Mouse (Mus musculus) embryonic facial prominence, embryonic 13.5 days (tissue): ENCODE measurements at regions not wholly inside any gene's neighbourhood (a gene's known extent, or its start where the extent isn't known, plus 50 kb on each side); places are given as distances from the start of the nearest gene placed in this dataset.
"Not testable (repeated sequence)": the region's sequence is repeated elsewhere in the genome, so short reads cannot be mapped to it uniquely, and the experiment has no call there.

Experiments used
- ATAC-seq: fragments of 200-750 bp; cut with Nextera tagmentation; 2 replicates; pipeline ENCODE4 v1.8.0; 2017; ENCODE audit warnings: low read depth; ENCODE audit not compliant: insufficient number of reproducible peaks, insufficient read depth, low FRiP score, low TSS enrichment
- H3K27ac ChIP-seq: fragments of 300-500 bp; sonication (generic); 2 replicates; pipeline ENCODE4 v1.5.1; 2015; ENCODE audit warnings: moderate library complexity, mild to moderate bottlenecking, inconsistent platforms
- H3K27me3 ChIP-seq: fragments of 300-500 bp; sonication (generic); 2 replicates; pipeline ENCODE4 v1.6.1; 2015; ENCODE audit warnings: mild to moderate bottlenecking, inconsistent platforms
- H3K36me3 ChIP-seq: fragments of 300-500 bp; sonication (generic); 2 replicates; pipeline ENCODE4 v1.6.1; 2015; ENCODE audit warnings: mild to moderate bottlenecking, inconsistent platforms
- H3K4me1 ChIP-seq: fragments of 300-500 bp; sonication (generic); 2 replicates; pipeline ENCODE4 v1.6.1; 2015; ENCODE audit warnings: inconsistent platforms
- H3K4me2 ChIP-seq: fragments of 300-500 bp; sonication (generic); 2 replicates; pipeline ENCODE4 v1.6.1; 2015; ENCODE audit warnings: moderate library complexity, mild to moderate bottlenecking, inconsistent platforms
- H3K4me3 ChIP-seq: fragments of 300-500 bp; sonication (generic); 2 replicates; pipeline ENCODE4 v1.5.1; 2015; ENCODE audit warnings: mild to moderate bottlenecking, inconsistent platforms
- H3K9ac ChIP-seq: fragments of 300-500 bp; sonication (generic); 2 replicates; pipeline ENCODE4 v1.6.1; 2015; ENCODE audit warnings: mild to moderate bottlenecking, inconsistent platforms
- H3K9me3 ChIP-seq: fragments of 300-500 bp; sonication (generic); 2 replicates; pipeline ENCODE4 v1.6.1; 2016; ENCODE audit warnings: inconsistent platforms
- WGBS: fragments of 180-500 bp; shearing (Covaris S2); methylation state at CpG from one replicate; pipeline ENCODE4 v1.1.7; 2015; ENCODE audit warnings: mixed read lengths; 5-methylcytosine and 5-hydroxymethylcytosine counted together

DNA sequence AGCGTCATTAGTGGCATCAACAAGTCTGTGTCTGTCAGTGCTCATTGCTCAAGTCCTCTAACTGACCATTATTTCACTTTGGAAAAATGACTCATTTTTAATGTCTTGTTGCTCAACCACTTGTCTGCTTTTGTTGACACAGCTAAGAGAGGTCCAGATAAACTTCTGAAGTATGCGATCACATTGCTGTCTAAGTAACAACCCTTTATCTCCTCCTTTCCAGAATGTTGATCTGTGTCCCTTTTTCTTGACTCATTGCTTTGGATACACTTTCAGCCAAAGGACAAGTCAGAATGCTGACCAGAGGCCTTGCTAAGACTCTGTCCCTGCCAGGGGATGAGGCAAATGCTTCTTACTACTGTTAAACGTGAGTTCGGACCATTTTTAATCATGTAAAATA lies 407.2 kb upstream of the Zfp507 start:
- H3K9ac ChIP-seq = no peak overlapping the region
- ATAC-seq = no peak
- H3K9me3 ChIP-seq = no peaks in the 10 kb centered on the region
- no peak overlapping the region for H3K4me2 ChIP-seq
- H3K4me1 ChIP-seq = no peaks in the 10 kb centered on the region
- WGBS = 91% methylated on average over 4 of the region's 4 CpGs
- H3K27me3 ChIP-seq = no peaks in the 10 kb centered on the region
- H3K27ac ChIP-seq = no peak overlapping the region
- no peak overlapping the region for H3K4me3 ChIP-seq
- H3K36me3 ChIP-seq = no peaks in the 10 kb centered on the region

DNA sequence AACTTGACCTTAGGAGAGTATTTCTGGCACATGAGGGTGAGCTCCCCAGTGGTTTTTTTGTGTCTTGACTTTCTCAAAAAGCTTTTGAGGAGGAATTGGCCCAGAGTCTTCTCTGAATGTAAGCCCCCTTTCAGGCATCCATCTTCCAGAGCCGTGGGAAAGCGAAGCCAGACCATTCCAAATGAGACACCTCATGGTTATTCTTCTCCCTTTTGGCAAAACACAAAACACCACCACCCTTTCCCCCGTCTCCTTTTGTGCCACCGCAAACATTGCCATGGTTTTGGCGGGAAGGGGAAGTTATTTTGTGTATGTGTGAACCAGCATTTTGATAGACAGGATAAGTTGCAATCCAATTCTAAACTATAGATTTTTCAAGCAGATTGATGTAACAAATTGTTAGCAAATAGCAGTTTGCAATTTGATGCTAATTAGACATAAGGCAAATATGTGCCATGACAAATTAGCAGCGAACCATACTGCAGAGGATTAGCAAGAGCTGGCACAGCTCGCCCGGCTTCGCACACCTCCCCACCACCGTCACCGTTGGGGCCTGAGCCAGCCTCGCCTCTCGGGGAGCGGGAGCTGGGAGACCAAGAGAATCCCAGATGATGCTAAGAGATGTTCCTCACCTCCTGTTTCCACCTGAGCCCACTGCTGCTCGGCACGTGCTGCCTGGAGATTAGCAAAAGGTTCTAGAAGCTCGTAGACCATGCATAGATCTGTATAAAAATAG lies 404.9 kb upstream of the Zfp507 start:
- Histone ChIP-seq H3K27ac (no peak overlapping the region), H3K4me3 (no peak overlapping the region), H3K4me2 (no peak overlapping the region), H3K4me1 (no peaks in the 10 kb centered on the region), H3K9me3 (no peaks in the 10 kb centered on the region), H3K36me3 (no peaks in the 10 kb centered on the region), H3K9ac (no peak overlapping the region), H3K27me3 (no peaks in the 10 kb centered on the region)
- 82% methylated on average over 17 of the region's 17 CpGs for WGBS
- no peak for ATAC-seq

- WGBS = 90% methylated on average over 16 of the region's 16 CpGs
These were observed 395.4 kb upstream of the Zfp507 start for GRCm38 (mm10) chr7:36198091-36198700.

DNA sequence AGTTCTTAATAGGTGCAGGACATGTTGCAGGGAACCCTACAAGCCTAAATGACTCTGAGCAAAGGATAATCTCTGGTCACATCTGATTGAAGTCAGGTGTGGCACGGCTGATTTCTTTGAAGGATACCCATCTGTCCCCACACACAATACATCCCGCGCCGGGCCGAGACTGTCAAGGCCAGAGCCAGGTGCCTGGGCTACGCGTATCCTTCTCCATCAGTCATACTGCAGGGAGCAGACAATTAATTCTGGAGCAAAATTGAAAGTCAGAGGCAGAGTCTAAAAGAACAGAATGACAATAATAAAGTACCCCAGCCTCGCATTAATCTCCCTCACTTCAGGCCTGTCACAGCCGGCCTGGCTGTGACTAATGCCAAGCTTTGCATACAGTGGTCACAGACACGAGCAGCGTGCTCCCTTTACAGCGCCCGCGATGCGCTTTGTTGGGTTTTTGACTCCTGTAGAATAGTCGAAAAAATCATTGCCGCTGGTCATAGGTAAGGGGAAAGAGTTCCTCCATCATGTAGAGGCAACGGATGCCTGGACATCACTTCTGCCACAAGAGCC lies 393.4 kb upstream of the Zfp507 start:
- Histone ChIP-seq H3K27ac (no peak overlapping the region), H3K36me3 (no peaks in the 10 kb centered on the region), H3K27me3 (no peaks in the 10 kb centered on the region), H3K4me1 (no peaks in the 10 kb centered on the region), H3K4me3 (no peak overlapping the region), H3K9me3 (no peaks in the 10 kb centered on the region), H3K9ac (no peak overlapping the region), H3K4me2 (no peak overlapping the region)
- 87% methylated on average over 18 of the region's 18 CpGs for WGBS
- no peak for ATAC-seq

More at GRCm38 (mm10) chr7:36198091-36198700, 395.4 kb upstream of the Zfp507 start:
- Histone ChIP-seq H3K9ac (no peak overlapping the region), H3K27me3 (no peaks in the 10 kb centered on the region), H3K4me2 (no peak overlapping the region), H3K9me3 (no peaks in the 10 kb centered on the region), H3K27ac (no peak overlapping the region), H3K4me1 (no peaks in the 10 kb centered on the region), H3K4me3 (no peak overlapping the region), H3K36me3 (no peaks in the 10 kb centered on the region)
- ATAC-seq = no peak

DNA sequence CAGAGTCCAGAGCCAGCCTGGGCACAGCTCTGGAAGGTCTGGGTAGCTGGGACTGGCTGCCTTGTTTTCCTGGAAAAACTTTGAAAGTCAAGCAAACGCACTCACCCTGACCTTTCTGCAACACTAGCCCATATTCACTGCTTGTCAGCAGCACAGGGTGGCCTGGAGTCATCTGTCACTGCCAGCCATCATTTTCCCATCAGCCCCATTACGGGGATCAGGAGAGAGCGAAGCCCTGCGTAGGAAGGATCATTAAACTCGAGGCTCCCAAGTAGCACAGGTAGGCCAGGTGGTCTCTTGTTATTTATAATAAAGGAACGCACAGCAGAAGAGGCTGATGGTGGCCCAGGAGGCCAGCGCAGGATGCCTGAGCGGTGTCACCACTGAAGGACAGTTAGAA lies 389.8 kb upstream of the Zfp507 start:
- Histone ChIP-seq H3K27ac (no peak overlapping the region), H3K27me3 (no peaks in the 10 kb centered on the region), H3K36me3 (no peaks in the 10 kb centered on the region), H3K9me3 (no peaks in the 10 kb centered on the region), H3K4me3 (no peak overlapping the region), H3K4me1 (no peaks in the 10 kb centered on the region), H3K9ac (no peak overlapping the region), H3K4me2 (no peak overlapping the region)
- no peak for ATAC-seq
- 71% methylated on average over 8 of the region's 8 CpGs for WGBS

DNA sequence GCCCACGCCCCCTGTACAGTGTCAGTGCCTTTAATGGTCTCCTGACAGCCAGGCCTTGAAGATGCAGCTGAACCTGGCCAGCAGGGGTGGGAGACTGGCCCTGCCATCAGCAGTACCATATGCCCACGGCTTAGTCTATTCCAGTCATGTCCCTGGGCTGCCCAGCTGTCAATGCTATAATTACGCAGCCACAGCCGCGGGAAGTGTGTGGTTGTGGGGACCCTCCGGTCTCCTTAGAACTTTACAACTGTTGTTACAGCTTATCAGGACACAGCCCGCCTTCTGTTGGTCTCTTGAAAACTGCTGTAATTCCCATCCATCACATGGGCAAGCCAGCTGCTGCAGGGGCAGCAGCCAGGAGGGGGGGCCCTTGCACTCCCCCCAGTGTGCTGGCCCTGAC lies 375.1 kb upstream of the Zfp507 start:
- ATAC-seq = no peak
- WGBS = 80% methylated on average over 7 of the region's 7 CpGs

DNA sequence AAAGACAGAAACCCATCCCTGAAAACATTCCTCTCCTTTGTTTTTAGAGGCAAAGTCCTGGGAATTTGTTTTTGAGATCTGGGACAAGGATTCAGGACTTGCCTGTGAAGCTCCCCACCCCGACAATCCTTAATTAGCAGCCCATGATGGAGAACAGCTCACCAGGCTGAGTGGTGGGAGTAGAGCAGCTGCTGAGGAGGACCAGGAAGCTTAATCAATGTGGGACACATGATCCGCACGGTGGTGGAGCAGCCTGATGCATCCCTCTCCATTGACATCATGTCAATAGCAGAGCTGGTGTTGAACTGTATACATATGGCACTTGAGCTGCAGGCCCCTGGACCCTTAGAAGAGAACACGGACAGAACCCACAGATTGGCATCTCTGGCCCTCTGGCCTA lies 372.5 kb upstream of the Zfp507 start:
- no peaks in the 10 kb centered on the region for H3K27me3 ChIP-seq
- no peaks in the 10 kb centered on the region for H3K4me1 ChIP-seq
- H3K4me3 ChIP-seq = no peak overlapping the region
- WGBS = 86% methylated on average over 4 of the region's 4 CpGs
- ATAC-seq = no peak
- no peak overlapping the region for H3K27ac ChIP-seq
- no peak overlapping the region for H3K4me2 ChIP-seq
- no peak overlapping the region for H3K9ac ChIP-seq
- H3K9me3 ChIP-seq = no peaks in the 10 kb centered on the region
- no peaks in the 10 kb centered on the region for H3K36me3 ChIP-seq

More for the DNA sequence above, 375.1 kb upstream of the Zfp507 start:
- H3K4me2 ChIP-seq = no peak overlapping the region
- H3K9me3 ChIP-seq = no peaks in the 10 kb centered on the region
- no peaks in the 10 kb centered on the region for H3K4me1 ChIP-seq
- H3K27me3 ChIP-seq = no peaks in the 10 kb centered on the region
- H3K4me3 ChIP-seq = no peak overlapping the region
- no peak overlapping the region for H3K9ac ChIP-seq
- no peak overlapping the region for H3K27ac ChIP-seq
- no peaks in the 10 kb centered on the region for H3K36me3 ChIP-seq

- H3K9me3 ChIP-seq, ATAC-seq, H3K4me1 ChIP-seq, H3K4me2 ChIP-seq, H3K9ac ChIP-seq, H3K27ac ChIP-seq, H3K27me3 ChIP-seq, H3K36me3 ChIP-seq, H3K4me3 ChIP-seq: not testable (repeated sequence)
- WGBS = 37% methylated on average over 2 of the region's 2 CpGs
These were observed 369.7 kb upstream of the Zfp507 start for GRCm38 (mm10) chr7:36172511-36172910.

DNA sequence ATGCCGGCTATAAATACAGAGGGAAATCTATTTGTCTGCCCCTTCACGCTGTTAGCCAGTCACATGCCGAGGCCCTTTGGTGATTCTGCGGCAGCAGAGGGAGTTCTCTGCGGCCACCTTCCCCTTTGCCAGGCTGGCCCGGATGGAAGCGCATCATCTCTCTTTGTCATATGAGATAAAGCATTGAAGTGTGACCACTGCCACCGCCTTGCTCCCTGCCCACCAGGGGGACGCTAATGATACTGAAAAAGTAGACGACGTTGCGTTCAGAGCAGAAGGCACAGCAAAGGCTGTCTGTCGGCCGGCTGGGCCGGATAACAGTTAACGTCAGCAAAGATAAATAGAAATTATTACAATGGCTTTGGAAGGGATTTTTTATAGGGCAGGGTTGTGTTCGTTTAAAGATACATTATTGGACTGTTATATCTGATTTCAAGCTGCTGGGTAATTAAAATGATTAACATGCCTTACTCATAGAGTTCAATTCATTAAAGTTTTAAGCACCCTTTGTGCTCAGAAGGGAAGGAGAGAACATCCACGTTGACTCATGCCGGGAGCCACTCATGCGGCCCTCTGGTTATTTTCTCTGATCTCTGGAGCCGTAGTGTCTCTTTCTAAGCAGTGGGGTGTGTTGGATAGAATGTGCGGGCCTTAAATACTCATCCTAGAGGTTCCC lies 354.6 kb upstream of the Zfp507 start:
- ATAC-seq = no peak
- no peak overlapping the region for H3K9ac ChIP-seq
- H3K4me1 ChIP-seq = peaks cover 15% of the 10 kb centered on the region
- no peaks in the 10 kb centered on the region; the same call in 1 of the 2 replicates for H3K9me3 ChIP-seq
- WGBS = 67% methylated on average over 22 of the region's 22 CpGs
- H3K36me3 ChIP-seq = no peaks in the 10 kb centered on the region
- no peak overlapping the region for H3K4me2 ChIP-seq
- H3K27me3 ChIP-seq = no peaks in the 10 kb centered on the region
- no peak overlapping the region for H3K4me3 ChIP-seq
- H3K27ac ChIP-seq = no peak overlapping the region

DNA sequence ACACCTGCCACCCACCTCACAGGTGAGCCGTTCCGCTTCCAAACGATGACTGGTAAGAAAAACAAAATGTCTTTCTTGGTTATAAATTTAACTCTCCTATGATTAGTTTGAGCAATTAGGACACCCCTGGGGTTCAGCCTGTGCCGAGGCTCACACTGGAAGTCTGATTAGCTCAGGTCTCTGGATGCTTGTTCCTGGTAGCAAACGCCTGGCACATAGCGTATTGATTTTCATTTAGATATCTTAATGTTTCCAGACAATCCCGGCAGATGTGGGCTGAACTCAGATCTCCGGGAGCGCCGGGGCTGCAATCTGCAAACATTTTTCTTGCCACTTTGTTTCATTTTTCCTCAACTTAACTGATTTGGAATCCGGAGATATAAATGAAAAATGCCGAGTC lies 353.8 kb upstream of the Zfp507 start:
- Histone ChIP-seq H3K9ac (no peak overlapping the region), H3K4me1 (peaks cover 15% of the 10 kb centered on the region), H3K4me2 (no peak overlapping the region), H3K27ac (no peak overlapping the region), H3K9me3 (no peaks in the 10 kb centered on the region; the same call in 1 of the 2 replicates), H3K36me3 (no peaks in the 10 kb centered on the region), H3K4me3 (no peak overlapping the region), H3K27me3 (no peaks in the 10 kb centered on the region)
- 53% methylated on average over 12 of the region's 12 CpGs for WGBS
- ATAC-seq = no peak

DNA sequence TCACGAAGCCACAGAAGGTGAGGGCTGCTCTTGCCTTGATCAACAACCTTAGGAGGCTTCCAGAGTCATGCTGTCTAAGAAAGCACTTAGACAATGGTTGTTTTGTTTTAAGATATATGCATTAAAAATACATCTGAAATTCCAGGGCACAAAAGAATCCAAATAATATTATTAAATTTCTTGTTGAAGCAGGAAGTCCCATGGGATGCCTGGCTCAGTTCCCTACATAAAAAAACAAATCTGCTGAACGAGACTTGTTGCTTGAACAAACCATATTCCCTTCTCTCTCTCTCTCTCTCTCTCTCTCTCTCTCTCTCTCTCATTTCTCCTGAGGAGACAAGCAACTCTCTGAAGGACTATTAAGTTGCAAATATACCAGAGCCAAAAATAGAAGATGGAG lies 352.8 kb upstream of the Zfp507 start:
- Histone ChIP-seq H3K9ac (no peak overlapping the region), H3K27me3 (no peaks in the 10 kb centered on the region), H3K9me3 (no peaks in the 10 kb centered on the region; the same call in 1 of the 2 replicates), H3K4me1 (peaks cover 15% of the 10 kb centered on the region), H3K4me3 (no peak overlapping the region), H3K27ac (no peak overlapping the region), H3K36me3 (no peaks in the 10 kb centered on the region), H3K4me2 (no peak overlapping the region)
- ATAC-seq = no peak
- 33% methylated on average over 2 of the region's 2 CpGs for WGBS

- H3K4me2 ChIP-seq = no peak overlapping the region
- no peaks in the 10 kb centered on the region for H3K36me3 ChIP-seq
- 78% methylated on average over 6 of the region's 6 CpGs for WGBS
- no peak for ATAC-seq
- H3K9ac ChIP-seq = no peak overlapping the region
- H3K4me3 ChIP-seq = no peak overlapping the region
- H3K27me3 ChIP-seq = no peaks in the 10 kb centered on the region
- peaks cover 15% of the 10 kb centered on the region for H3K4me1 ChIP-seq
- no peak overlapping the region for H3K27ac ChIP-seq
- no peaks in the 10 kb centered on the region; the same call in 1 of the 2 replicates for H3K9me3 ChIP-seq
These were observed 352.4 kb upstream of the Zfp507 start for GRCm38 (mm10) chr7:36155159-36155558.
